Mouse (Mus musculus) limb, embryonic 15.5 days (tissue): ENCODE results near the gene Hoxa5. TPM values are rescaled to one million over a fixed set of nuclear protein-coding genes. Genes with fewer than 3 reads are reported as not detected.

ENCODE experiments used
- ATAC-seq: fragments of 200-750 bp; cut with Nextera tagmentation; 2 replicates; pipeline ENCODE4 v1.8.0; 2017; ENCODE audit warnings: low read depth, moderate TSS enrichment; ENCODE audit not compliant: insufficient number of reproducible peaks, low FRiP score, low TSS enrichment
- H3K27ac ChIP-seq: fragments of 300-500 bp; sonication (generic); 2 replicates; pipeline ENCODE4 v1.5.1; 2015; ENCODE audit warnings: moderate library complexity, mild to moderate bottlenecking, inconsistent platforms
- H3K27me3 ChIP-seq: fragments of 300-500 bp; sonication (generic); 2 replicates; pipeline ENCODE4 v1.6.1; 2015; ENCODE audit warnings: inconsistent platforms
- H3K36me3 ChIP-seq: fragments of 300-500 bp; sonication (generic); 2 replicates; pipeline ENCODE4 v1.6.1; 2015; ENCODE audit warnings: inconsistent platforms
- H3K4me1 ChIP-seq: fragments of 300-500 bp; sonication (generic); 2 replicates; pipeline ENCODE4 v1.6.1; 2015; ENCODE audit warnings: inconsistent platforms
- H3K4me2 ChIP-seq: fragments of 300-500 bp; sonication (generic); 2 replicates; pipeline ENCODE4 v1.6.1; 2015; ENCODE audit warnings: mild to moderate bottlenecking, inconsistent platforms
- H3K4me3 ChIP-seq: fragments of 300-500 bp; sonication (generic); 2 replicates; pipeline ENCODE4 v1.5.1; 2015; ENCODE audit warnings: mild to moderate bottlenecking, inconsistent platforms
- H3K9ac ChIP-seq: fragments of 300-500 bp; sonication (generic); 2 replicates; pipeline ENCODE4 v1.6.1; 2015; ENCODE audit warnings: inconsistent platforms
- H3K9me3 ChIP-seq: fragments of 300-500 bp; sonication (generic); 2 replicates; pipeline ENCODE4 v1.6.1; 2016; ENCODE audit warnings: inconsistent platforms
- WGBS: fragments of 180-500 bp; shearing (Covaris S2); methylation state at CpG from one replicate; pipeline ENCODE4 v1.1.7; 2015; 5-methylcytosine and 5-hydroxymethylcytosine counted together
- polyA plus RNA-seq: library from polyadenylated mRNA; unstranded; fragments of >200 nt; fragmentation: Nextera tagmentation; extraction: Ambion mirVana; gene quantifications from 2 replicates; pipeline ENCODE4 v1.2.1, GENCODE M21; 2015

Hoxa5 gene
- polyA plus RNA-seq, 1 experiment from 2014 or later: 1.7 TPM

GRCm38 (mm10) chr6:52208072-52208867 lies 3.9 kb upstream of the Hoxa5 start, which contains the start of gene Hoxa6:
TSS of gene Hoxa6 (minus strand) at chr6:52208722.
- H3K27ac ChIP-seq: peak within 1 kb of the TSS; percentile 17; the same call in 1 of the 2 replicates
- H3K36me3 ChIP-seq: peaks cover 5% of the 10 kb centered on the region; the same call in 1 of the 2 replicates
- 0 out of 2 replicates have a peak within 1 kb of the TSS, but pooled peaks have one; percentile 8 for H3K9ac ChIP-seq
- peak within 1 kb of the TSS; percentile 39 for H3K4me3 ChIP-seq
- peaks cover 74% of the 10 kb centered on the region for H3K4me1 ChIP-seq
- 8% methylated on average over 45 of the region's 47 CpGs for WGBS
- H3K27me3 ChIP-seq: peaks cover 57% of the 10 kb centered on the region
- H3K9me3 ChIP-seq: no peaks in the 10 kb centered on the region
- ATAC-seq: no peak
- H3K4me2 ChIP-seq: peak within 1 kb of the TSS; percentile 71

GRCm38 (mm10) chr6:52207684-52207976 lies 3.2 kb upstream of the Hoxa5 start:
- no peaks in the 10 kb centered on the region for H3K9me3 ChIP-seq
- H3K4me2 ChIP-seq: no peak overlapping the region
- no peak overlapping the region for H3K27ac ChIP-seq
- no peak for ATAC-seq
- peaks cover 72% of the 10 kb centered on the region for H3K4me1 ChIP-seq
- H3K9ac ChIP-seq: no peak overlapping the region
- no peak overlapping the region for H3K4me3 ChIP-seq
- peaks cover 61% of the 10 kb centered on the region for H3K27me3 ChIP-seq
- peaks cover 5% of the 10 kb centered on the region; the same call in 1 of the 2 replicates for H3K36me3 ChIP-seq

- H3K4me1 ChIP-seq: peaks cover 68% of the 10 kb centered on the region
Observed at GRCm38 (mm10) chr6:52206882-52207683, 2.7 kb upstream of the Hoxa5 start.

GRCm38 (mm10) chr6:52205638-52206621 lies 1.5 kb upstream of the Hoxa5 start:
- peaks cover 57% of the 10 kb centered on the region for H3K4me1 ChIP-seq
- H3K27ac ChIP-seq: no peak overlapping the region
- H3K4me2 ChIP-seq: peak overlapping the region; percentile 8; the same call in 1 of the 2 replicates
- peaks cover 68% of the 10 kb centered on the region for H3K27me3 ChIP-seq
- no peaks in the 10 kb centered on the region for H3K9me3 ChIP-seq
- H3K36me3 ChIP-seq: peaks cover 8% of the 10 kb centered on the region; the same call in 1 of the 2 replicates
- H3K4me3 ChIP-seq: no peak overlapping the region
- H3K9ac ChIP-seq: no peak overlapping the region
- ATAC-seq: no peak
- 39% methylated on average over 55 of the region's 55 CpGs for WGBS

More at GRCm38 (mm10) chr6:52206882-52207683, 2.7 kb upstream of the Hoxa5 start:
- no peak overlapping the region for H3K4me3 ChIP-seq
- H3K4me2 ChIP-seq: no peak overlapping the region
- H3K9ac ChIP-seq: no peak overlapping the region
- 44% methylated on average over 4 of the region's 4 CpGs for WGBS
- ATAC-seq: no peak
- peaks cover 65% of the 10 kb centered on the region for H3K27me3 ChIP-seq
- H3K9me3 ChIP-seq: no peaks in the 10 kb centered on the region
- H3K36me3 ChIP-seq: peaks cover 8% of the 10 kb centered on the region; the same call in 1 of the 2 replicates
- no peak overlapping the region for H3K27ac ChIP-seq

DNA sequence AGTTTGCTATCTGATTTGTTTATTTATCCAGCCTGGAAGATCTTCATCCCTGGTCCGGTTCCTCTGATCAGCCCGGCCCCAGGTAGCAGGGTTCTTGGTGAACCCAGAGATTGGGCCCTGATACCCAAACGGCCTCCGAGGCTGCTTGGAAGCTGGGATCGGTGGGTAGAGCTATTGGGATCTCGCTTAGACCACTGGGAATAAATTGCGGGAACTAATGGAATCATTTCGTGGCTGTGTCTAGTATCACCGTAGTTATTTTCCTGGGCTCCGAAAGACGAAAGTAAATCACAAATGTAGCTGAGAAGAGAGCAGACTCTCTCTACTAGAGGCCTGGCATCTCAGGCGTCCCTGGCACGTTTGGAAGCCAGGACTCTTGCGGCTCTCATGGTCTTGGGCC lies 834 bp upstream of the Hoxa5 start:
- no peak overlapping the region for H3K9ac ChIP-seq
- peaks cover 56% of the 10 kb centered on the region for H3K4me1 ChIP-seq
- ATAC-seq: no peak
- peak overlapping the region; percentile 8; the same call in 1 of the 2 replicates for H3K4me2 ChIP-seq
- H3K9me3 ChIP-seq: no peaks in the 10 kb centered on the region
- no peak overlapping the region for H3K27ac ChIP-seq
- H3K27me3 ChIP-seq: peaks cover 73% of the 10 kb centered on the region
- 47% methylated on average over 14 of the region's 14 CpGs for WGBS
- peaks cover 8% of the 10 kb centered on the region; the same call in 1 of the 2 replicates for H3K36me3 ChIP-seq
- no peak overlapping the region for H3K4me3 ChIP-seq

DNA sequence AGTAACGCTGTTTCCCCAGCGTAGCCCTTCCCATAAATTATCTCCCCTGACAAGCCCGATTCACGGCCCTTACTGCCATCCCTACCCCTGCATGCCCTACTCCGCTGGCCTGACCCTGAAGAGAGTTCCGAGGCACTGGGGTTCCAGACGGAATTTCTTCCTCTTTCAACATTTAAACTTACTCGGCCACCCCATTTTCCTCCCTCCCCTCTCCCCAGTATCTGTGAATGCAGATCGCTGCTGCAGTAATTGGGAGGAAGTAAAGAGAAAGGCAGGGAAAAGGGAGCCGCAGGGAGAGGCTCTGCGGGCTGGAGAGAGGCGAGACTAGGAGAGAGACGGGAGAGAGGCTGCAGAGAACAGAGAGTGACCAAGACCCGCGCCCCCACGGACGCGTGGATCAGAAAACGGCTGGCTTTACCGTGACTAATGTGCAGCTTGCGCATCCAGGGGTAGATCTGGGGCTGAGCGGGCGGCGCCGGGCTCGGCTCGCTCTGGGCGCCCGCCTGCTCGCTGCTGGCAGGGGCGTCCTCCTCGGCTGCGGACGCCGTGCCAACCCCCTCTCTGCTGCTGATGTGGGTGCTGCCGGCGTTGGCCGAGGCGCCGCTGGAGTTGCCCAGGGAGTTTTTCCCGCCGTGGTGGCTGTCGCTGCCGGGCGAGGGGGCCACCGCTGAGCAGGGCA lies 877 bp downstream of the Hoxa5 start:
- H3K27me3 ChIP-seq: peaks cover 70% of the 10 kb centered on the region
- no peaks in the 10 kb centered on the region for H3K9me3 ChIP-seq
- peaks cover 43% of the 10 kb centered on the region for H3K4me1 ChIP-seq
- peak overlapping the region; percentile 95 for H3K4me2 ChIP-seq
- ATAC-seq: peak; percentile 37; the same call in 1 of the 2 replicates
- peak overlapping the region; percentile 49 for H3K4me3 ChIP-seq
- 11% methylated on average over 46 of the region's 46 CpGs for WGBS
- peak overlapping the region; percentile 42; the same call in 1 of the 2 replicates for H3K9ac ChIP-seq
- H3K27ac ChIP-seq: no peak overlapping the region
- H3K36me3 ChIP-seq: peaks cover 8% of the 10 kb centered on the region; the same call in 1 of the 2 replicates

GRCm38 (mm10) chr6:52203121-52203370 lies 1.3 kb downstream of the Hoxa5 start:
- H3K4me3 ChIP-seq: peak overlapping the region; percentile 49
- peaks cover 68% of the 10 kb centered on the region for H3K27me3 ChIP-seq
- H3K9me3 ChIP-seq: no peaks in the 10 kb centered on the region
- no peak overlapping the region for H3K27ac ChIP-seq
- H3K9ac ChIP-seq: no peak overlapping the region
- H3K36me3 ChIP-seq: peaks cover 8% of the 10 kb centered on the region; the same call in 1 of the 2 replicates
- ATAC-seq: no peak
- H3K4me1 ChIP-seq: peaks cover 39% of the 10 kb centered on the region
- H3K4me2 ChIP-seq: peak overlapping the region; percentile 95
- 44% methylated on average over 10 of the region's 10 CpGs for WGBS

DNA sequence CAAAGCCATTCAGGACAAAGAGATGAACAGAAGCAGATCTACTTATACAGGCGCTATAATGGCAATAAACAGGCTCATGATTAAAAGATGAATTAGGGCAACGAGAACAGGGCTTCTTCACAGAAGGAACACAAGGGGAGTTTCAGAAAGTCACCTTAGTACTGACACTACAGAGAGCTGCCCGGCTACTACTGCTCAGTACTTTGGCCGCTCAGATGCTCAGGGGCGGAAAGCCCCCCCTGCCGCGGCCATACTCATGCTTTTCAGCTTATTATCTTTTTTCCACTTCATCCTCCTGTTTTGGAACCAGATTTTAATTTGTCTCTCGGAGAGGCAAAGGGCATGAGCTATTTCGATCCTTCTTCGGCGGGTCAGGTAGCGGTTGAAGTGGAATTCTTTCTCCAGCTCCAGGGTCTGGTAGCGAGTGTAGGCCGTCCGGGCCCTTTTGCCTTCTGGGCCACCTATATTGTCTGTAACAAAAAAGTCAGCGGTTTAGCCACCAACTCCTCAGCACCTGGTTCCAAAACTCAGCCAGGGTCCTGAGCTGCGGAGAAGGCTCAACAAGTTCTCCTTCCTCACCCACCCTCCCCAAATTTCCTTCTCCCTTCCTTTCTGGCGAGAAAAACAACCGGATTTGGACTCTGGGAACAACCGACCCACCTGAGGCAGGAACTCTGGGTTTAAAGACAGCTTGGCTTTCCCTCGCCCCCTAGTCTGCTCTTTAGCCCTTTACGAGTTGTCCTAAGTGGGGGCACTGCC lies 1.8 kb downstream of the Hoxa5 start:
- Histone ChIP-seq H3K4me2 (peak overlapping the region; percentile 95; the same call in 1 of the 2 replicates), H3K9me3 (no peaks in the 10 kb centered on the region), H3K27ac (no peak overlapping the region), H3K4me3 (peak overlapping the region; percentile 49), H3K27me3 (peaks cover 71% of the 10 kb centered on the region), H3K4me1 (peaks cover 37% of the 10 kb centered on the region), H3K36me3 (peaks cover 8% of the 10 kb centered on the region; the same call in 1 of the 2 replicates), H3K9ac (no peak overlapping the region)
- no peak for ATAC-seq
- WGBS: 61% methylated on average over 22 of the region's 22 CpGs

- Histone ChIP-seq H3K4me2 (no peak overlapping the region), H3K27ac (no peak overlapping the region), H3K4me1 (peaks cover 29% of the 10 kb centered on the region), H3K27me3 (peaks cover 75% of the 10 kb centered on the region), H3K4me3 (no peak overlapping the region), H3K9me3 (no peaks in the 10 kb centered on the region), H3K36me3 (peaks cover 8% of the 10 kb centered on the region; the same call in 1 of the 2 replicates), H3K9ac (no peak overlapping the region)
- ATAC-seq: no peak
- 71% methylated on average over 1 of the region's 1 CpGs for WGBS
Observed at GRCm38 (mm10) chr6:52201269-52201668, 3.1 kb downstream of the Hoxa5 start.

- Histone ChIP-seq H3K36me3 (peaks cover 8% of the 10 kb centered on the region; the same call in 1 of the 2 replicates), H3K9ac (no peak overlapping the region), H3K27me3 (peaks cover 76% of the 10 kb centered on the region), H3K4me3 (no peak overlapping the region), H3K4me1 (peaks cover 25% of the 10 kb centered on the region), H3K4me2 (0 out of 2 replicates have a peak overlapping the region, but pooled peaks have one; percentile 0), H3K27ac (no peak overlapping the region), H3K9me3 (no peaks in the 10 kb centered on the region)
- no peak for ATAC-seq
- WGBS: 46% methylated on average over 10 of the region's 10 CpGs
Observed at GRCm38 (mm10) chr6:52200751-52201250, 3.6 kb downstream of the Hoxa5 start.
